Mouse (Mus musculus) cerebellum, adult 2 months (tissue): Measurements from ENCODE around the gene Ppp1r13b. TPM values are rescaled to one million over a fixed set of nuclear protein-coding genes. Genes with fewer than 3 reads are reported as not detected.

Experiments used
- DNase-seq, 2 experiments: peaks; one replicate each; pipeline ENCODE4 v3.0.0; 2021
- H3K27ac ChIP-seq: fragments of 200-500 bp; 2 replicates; pipeline ENCODE4 v1.5.1; 2012; ENCODE audit warnings: low read length, control low read depth, inconsistent platforms; ENCODE audit not compliant: insufficient read depth
- H3K27me3 ChIP-seq: fragments of 200-500 bp; 2 replicates; pipeline ENCODE4 v1.6.1; 2012; ENCODE audit warnings: inconsistent platforms, mild to moderate bottlenecking, low read length, moderate library complexity; ENCODE audit not compliant: control insufficient read depth, insufficient read depth
- H3K4me1 ChIP-seq: fragments of 200-500 bp; 2 replicates; pipeline ENCODE4 v1.6.1; 2011; ENCODE audit warnings: low read length; ENCODE audit not compliant: control insufficient read depth, insufficient read depth
- H3K4me3 ChIP-seq: fragments of 200-500 bp; replicated peaks from 2 replicates; pipeline ENCODE3; 2011; ENCODE audit warnings: mild to moderate bottlenecking, low read depth, low read length, control low read depth; ENCODE audit not compliant: insufficient read depth
- CTCF ChIP-seq: fragments of 200-500 bp; IDR thresholded peaks from 2 replicates; pipeline ENCODE4 v1.5.1; 2011; ENCODE audit warnings: low read depth, mild to moderate bottlenecking, control low read depth, low read length, moderate library complexity, borderline replicate concordance; ENCODE audit not compliant: insufficient read depth
- POLR2A ChIP-seq: fragments of 200-500 bp; IDR thresholded peaks from 2 replicates; pipeline ENCODE4 v1.6.1; 2011; ENCODE audit warnings: low read length, control low read depth, borderline replicate concordance; ENCODE audit not compliant: insufficient read depth
- WGBS: fragments of 180-500 bp; shearing (Covaris S2); methylation state at CpG from one replicate; pipeline ENCODE4 v1.1.7; 2018; 5-methylcytosine and 5-hydroxymethylcytosine counted together
- polyA plus RNA-seq: library from polyadenylated mRNA; depleted of rRNA; stranded (reverse); fragments of >200 nt; gene quantifications from 2 replicates; pipeline ENCODE4 v1.2.3, GENCODE M21; 2012

Ppp1r13b gene
- polyA plus RNA-seq, 1 experiment: 38.4 TPM

GRCm38 (mm10) chr12:111864206-111864824 lies 43.6 kb downstream of the Ppp1r13b start:
- no peak overlapping the region for H3K27ac ChIP-seq
- no peaks in the 10 kb centered on the region for H3K27me3 ChIP-seq
- WGBS: 95% methylated on average over 4 of the region's 4 CpGs
- no peaks in the 10 kb centered on the region for H3K4me1 ChIP-seq
- TF ChIP-seq POLR2A: no peak
- TF ChIP-seq CTCF: no peak
- no peak for DNase-seq
- no peak overlapping the region for H3K4me3 ChIP-seq

DNA sequence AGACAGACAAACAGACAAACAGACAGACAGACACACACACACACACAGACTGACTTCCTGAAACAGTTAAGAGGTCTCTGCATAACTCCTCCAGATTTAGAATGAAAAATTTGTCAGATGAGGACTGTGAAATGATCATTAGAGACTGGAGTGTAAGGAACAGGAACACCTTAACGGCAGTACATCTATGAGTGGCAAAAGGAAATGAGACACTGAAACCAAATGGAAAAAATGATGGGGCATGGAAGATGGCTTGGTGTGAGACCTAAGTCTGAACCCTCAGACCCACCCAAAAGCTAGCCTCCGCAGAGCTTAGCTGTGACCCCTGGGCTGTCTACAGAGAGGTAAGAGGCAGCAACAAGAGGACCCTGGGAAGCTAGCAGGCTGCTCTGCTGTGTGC lies 52.5 kb downstream of the Ppp1r13b start:
- peaks cover 7% of the 10 kb centered on the region; the same call in 1 of the 2 replicates for H3K4me1 ChIP-seq
- no peak overlapping the region for H3K27ac ChIP-seq
- TF ChIP-seq CTCF (no peak), POLR2A (no peak)
- H3K27me3 ChIP-seq: no peaks in the 10 kb centered on the region
- H3K4me3 ChIP-seq: no peak overlapping the region
- DNase-seq: no peak
- 94% methylated on average over 2 of the region's 2 CpGs for WGBS

DNA sequence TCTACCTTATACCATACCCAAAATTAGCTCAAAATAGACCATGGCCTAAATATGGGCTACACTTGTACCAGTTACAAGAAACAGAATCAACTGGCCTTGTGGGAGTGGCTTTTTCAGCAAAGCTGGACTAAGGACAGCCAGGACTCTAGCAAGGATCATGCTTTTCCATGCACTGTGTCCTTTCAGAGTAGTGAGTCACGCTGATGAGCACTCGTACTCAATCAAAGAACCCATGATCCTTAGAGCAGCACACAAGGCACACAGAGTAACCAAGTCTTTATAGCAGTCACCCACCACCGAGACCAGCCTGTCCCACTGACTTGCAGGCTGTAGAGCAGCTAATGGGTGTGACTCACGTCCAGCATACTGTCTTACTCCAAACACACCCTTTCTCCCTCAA lies 54.4 kb downstream of the Ppp1r13b start:
- Histone ChIP-seq H3K27ac (no peak overlapping the region), H3K4me3 (no peak overlapping the region), H3K4me1 (peaks cover 9% of the 10 kb centered on the region), H3K27me3 (no peaks in the 10 kb centered on the region)
- 64% methylated on average over 4 of the region's 4 CpGs for WGBS
- DNase-seq: no peak
- TF ChIP-seq POLR2A (no peak), CTCF (no peak)

GRCm38 (mm10) chr12:111853011-111853436 lies 54.9 kb downstream of the Ppp1r13b start:
- Histone ChIP-seq H3K4me1 (peaks cover 14% of the 10 kb centered on the region), H3K27ac (no peak overlapping the region), H3K4me3 (no peak overlapping the region), H3K27me3 (no peaks in the 10 kb centered on the region)
- 41% methylated on average over 10 of the region's 10 CpGs for WGBS
- no peak for DNase-seq
- TF ChIP-seq POLR2A (no peak), CTCF (no peak)

- TF ChIP-seq POLR2A: no peak
- no peak for TF ChIP-seq CTCF
- H3K4me1 ChIP-seq: peaks cover 14% of the 10 kb centered on the region
- no peaks in the 10 kb centered on the region for H3K27me3 ChIP-seq
- H3K27ac ChIP-seq: no peak overlapping the region
- 59% methylated on average over 5 of the region's 5 CpGs for WGBS
- no peak overlapping the region for H3K4me3 ChIP-seq
- no peak for DNase-seq
Observed at GRCm38 (mm10) chr12:111851745-111852144, 56.2 kb downstream of the Ppp1r13b start.

DNA sequence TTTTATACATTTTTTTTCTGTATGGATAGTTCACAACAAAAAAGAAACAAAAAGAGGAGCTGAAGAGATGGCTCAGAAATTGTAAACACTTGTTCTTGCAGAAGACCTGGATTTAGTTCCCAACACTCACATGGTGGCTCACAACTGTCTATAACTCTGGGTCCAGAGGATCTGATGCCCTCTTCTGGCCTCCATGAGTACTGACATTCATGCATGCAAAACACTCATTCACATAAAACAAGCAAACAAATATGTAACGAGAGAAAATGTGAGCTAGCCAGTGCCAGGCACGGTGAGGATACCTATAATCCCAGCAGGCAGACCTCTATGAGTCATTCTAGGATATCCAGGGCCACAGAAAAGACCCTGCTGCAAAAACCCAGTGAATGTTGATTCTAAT lies 56.7 kb downstream of the Ppp1r13b start:
- Histone ChIP-seq H3K4me3 (no peak overlapping the region), H3K27ac (no peak overlapping the region), H3K27me3 (no peaks in the 10 kb centered on the region), H3K4me1 (peaks cover 14% of the 10 kb centered on the region)
- WGBS: 53% methylated on average over 2 of the region's 2 CpGs
- TF ChIP-seq POLR2A: no peak
- TF ChIP-seq CTCF: no peak; the same call in 1 of the 2 replicates
- DNase-seq: no peak

DNA sequence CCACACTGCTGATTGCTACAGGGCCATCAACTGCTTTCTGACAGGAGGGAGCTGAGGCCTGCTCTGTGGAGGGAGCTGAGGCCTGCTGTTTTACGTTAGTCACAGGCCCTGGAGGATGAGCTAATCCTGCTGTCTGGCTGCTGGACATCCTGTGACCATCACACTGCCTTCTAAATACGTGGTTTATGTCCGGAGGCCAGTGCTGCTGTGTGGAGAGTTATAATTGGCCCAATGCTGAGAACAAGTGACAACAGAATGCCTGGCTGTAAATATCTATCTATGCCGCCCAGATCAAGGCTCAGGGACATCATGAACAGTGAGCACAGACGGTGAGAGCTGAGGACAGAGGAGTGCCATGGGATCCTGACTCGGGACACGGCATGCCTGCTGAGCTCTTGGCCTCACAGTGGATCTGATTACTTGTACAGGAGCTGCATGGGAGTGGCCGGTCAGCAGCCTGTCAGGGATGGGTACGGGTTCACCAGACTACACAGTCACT lies 59.6 kb downstream of the Ppp1r13b start:
- peak overlapping the region; percentile 20 for H3K27ac ChIP-seq
- peak; percentile 45 to 65 for DNase-seq
- WGBS: 16% methylated on average over 9 of the region's 9 CpGs
- peaks cover 11% of the 10 kb centered on the region for H3K4me1 ChIP-seq
- no peaks in the 10 kb centered on the region for H3K27me3 ChIP-seq
- no peak for TF ChIP-seq CTCF
- no peak for TF ChIP-seq POLR2A
- no peak overlapping the region for H3K4me3 ChIP-seq

- Histone ChIP-seq H3K27ac (no peak overlapping the region), H3K4me3 (no peak overlapping the region), H3K27me3 (no peaks in the 10 kb centered on the region), H3K4me1 (peaks cover 7% of the 10 kb centered on the region)
- 84% methylated on average over 10 of the region's 10 CpGs for WGBS
- DNase-seq: no peak
- no peak for TF ChIP-seq CTCF
- no peak for TF ChIP-seq POLR2A
Observed at GRCm38 (mm10) chr12:111846815-111847214, 61.1 kb downstream of the Ppp1r13b start.
